Mouse (Mus musculus) embryonic fibroblast, embryonic 13.5 days (primary cell): Measurements from ENCODE around the gene Ifna12.

Source experiments
- CTCF ChIP-seq: IDR thresholded peaks from 2 replicates; pipeline ENCODE4 v1.5.1; 2011; ENCODE audit warnings: mild to moderate bottlenecking, control low read depth, low read length, moderate library complexity, borderline replicate concordance; ENCODE audit not compliant: insufficient read depth
- POLR2A ChIP-seq: IDR thresholded peaks from 2 replicates; pipeline ENCODE4 v1.6.1; 2011; ENCODE audit warnings: low read depth, mild to moderate bottlenecking, control low read depth, low read length, moderate library complexity

GRCm38 (mm10) chr4:88571698-88572097, 31.5 kb downstream of the Ifna12 start, which contains the start of gene Ifna14:
- TF ChIP-seq POLR2A (no peak), CTCF (no peak)
